Mouse (Mus musculus): Measurements from ENCODE around the gene Tmem178b. TPM values are rescaled to one million over a fixed set of nuclear protein-coding genes. Genes with fewer than 3 reads are reported as not detected.

Tmem178b gene
- polyA plus RNA-seq, 1 experiment from 2014 or later = not detected

DNA sequence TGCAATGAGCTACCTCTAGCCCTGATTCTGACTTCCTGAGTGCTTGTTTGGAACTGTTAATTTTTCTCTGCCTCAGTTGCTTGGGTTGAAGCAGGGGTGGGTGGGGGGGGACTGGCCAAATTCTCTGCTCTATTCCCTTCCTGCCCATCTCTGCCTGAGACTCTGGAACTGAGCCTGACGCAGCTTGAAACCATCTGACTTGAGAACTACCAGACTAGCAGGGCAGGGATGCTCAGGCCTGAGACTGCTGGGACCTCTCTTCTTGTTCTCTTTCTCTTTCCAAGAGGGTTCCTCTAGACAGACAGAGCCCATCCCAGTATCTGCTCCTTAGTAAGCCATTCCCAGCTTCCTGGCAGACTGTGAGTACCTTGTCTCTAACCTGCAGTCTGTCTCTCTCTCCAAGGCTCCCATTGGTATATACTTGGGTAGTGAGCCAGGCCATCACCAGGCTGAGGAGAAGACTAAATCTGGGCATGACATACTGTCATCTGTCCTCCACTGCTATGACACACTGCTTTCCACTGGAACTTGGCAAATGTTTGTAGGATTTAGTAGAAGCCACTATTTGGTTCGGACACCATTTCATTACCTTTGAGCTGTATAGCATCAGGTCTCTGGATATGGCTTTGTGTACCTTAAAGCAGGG lies 42.7 kb downstream of the Tmem178b start:
- ATAC-seq = no peak

GRCm38 (mm10) chr6:39916514-39916913 lies 43.4 kb downstream of the Tmem178b start:
- Histone ChIP-seq H3K9ac (replicated peaks) (no peak overlapping the region), H3K4me1 (ENCODE audit: insufficient read depth) (no peaks in the 10 kb centered on the region), H3K27me3 (ENCODE audit: insufficient read depth, low read length) (no peaks in the 10 kb centered on the region), H3K36me3 (replicated peaks; ENCODE audit: insufficient read depth, low read length) (no peaks in the 10 kb centered on the region), H3K9me3 (ENCODE audit: low read length) (no peaks in the 10 kb centered on the region), H3K4me3 (ENCODE audit: low read depth, low read length) (no peak overlapping the region), H3K27ac (ENCODE audit: low read depth) (no peak overlapping the region), H3K4me2 (ENCODE audit: low read depth, low read length) (no peak overlapping the region)
- TF ChIP-seq CTCF (IDR thresholded peaks at IDR 0.05; ENCODE audit: low read depth) = no peak
- TF ChIP-seq EP300 (IDR thresholded peaks at IDR 0.05; ENCODE audit: low read depth) = no peak
- ATAC-seq = no peak
- no peak for DNase-seq
- WGBS (ENCODE audit: insufficient replicate concordance) = 82% methylated on average over 4 of the region's 4 CpGs

More for the DNA sequence above, 42.7 kb downstream of the Tmem178b start:
- Histone ChIP-seq H3K27me3 (ENCODE audit: insufficient read depth, low read length) (no peaks in the 10 kb centered on the region), H3K9ac (replicated peaks) (no peak overlapping the region), H3K4me1 (ENCODE audit: insufficient read depth) (no peaks in the 10 kb centered on the region), H3K27ac (ENCODE audit: low read depth) (no peak overlapping the region), H3K36me3 (replicated peaks; ENCODE audit: insufficient read depth, low read length) (no peaks in the 10 kb centered on the region), H3K4me3 (ENCODE audit: low read depth, low read length) (no peak overlapping the region), H3K4me2 (ENCODE audit: low read depth, low read length) (no peak overlapping the region), H3K9me3 (ENCODE audit: low read length) (no peaks in the 10 kb centered on the region)
- no peak for TF ChIP-seq CTCF (IDR thresholded peaks at IDR 0.05; ENCODE audit: low read depth)
- TF ChIP-seq EP300 (IDR thresholded peaks at IDR 0.05; ENCODE audit: low read depth) = no peak
- no peak for DNase-seq
- 69% methylated on average over 2 of the region's 2 CpGs for WGBS (ENCODE audit: insufficient replicate concordance)

DNA sequence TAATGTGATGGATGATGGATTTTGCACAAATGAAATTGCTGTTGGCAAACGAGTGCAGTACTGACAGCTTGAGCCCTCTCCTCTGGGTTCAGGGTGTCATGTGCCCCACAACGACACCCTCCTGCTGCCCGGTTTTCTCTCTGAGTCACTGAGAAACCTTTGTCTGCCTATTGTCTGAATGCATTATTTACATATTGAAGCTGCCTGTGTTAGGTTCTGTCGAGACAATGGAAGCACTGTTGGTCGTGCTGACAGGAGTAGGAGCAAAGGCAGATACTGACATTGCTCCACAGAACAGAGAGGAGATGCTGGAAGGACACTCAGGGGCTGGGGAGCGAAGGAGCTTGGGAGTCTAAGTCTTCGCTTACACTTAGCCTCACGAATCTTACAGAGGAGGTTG lies 44.2 kb downstream of the Tmem178b start:
- no peak overlapping the region for H3K4me2 ChIP-seq (ENCODE audit: low read depth, low read length)
- H3K27me3 ChIP-seq (ENCODE audit: insufficient read depth, low read length) = no peaks in the 10 kb centered on the region
- ATAC-seq (no peak), DNase-seq (no peak)
- 53% methylated on average over 8 of the region's 8 CpGs for WGBS (ENCODE audit: insufficient replicate concordance)
- H3K9me3 ChIP-seq (ENCODE audit: low read length) = no peaks in the 10 kb centered on the region
- no peak overlapping the region for H3K27ac ChIP-seq (ENCODE audit: low read depth)
- H3K9ac ChIP-seq (replicated peaks) = no peak overlapping the region
- TF ChIP-seq EP300 (IDR thresholded peaks at IDR 0.05; ENCODE audit: low read depth) (no peak), CTCF (IDR thresholded peaks at IDR 0.05; ENCODE audit: low read depth) (no peak)
- H3K4me3 ChIP-seq (ENCODE audit: low read depth, low read length) = no peak overlapping the region
- H3K36me3 ChIP-seq (replicated peaks; ENCODE audit: insufficient read depth, low read length) = no peaks in the 10 kb centered on the region
- H3K4me1 ChIP-seq (ENCODE audit: insufficient read depth) = no peaks in the 10 kb centered on the region

DNA sequence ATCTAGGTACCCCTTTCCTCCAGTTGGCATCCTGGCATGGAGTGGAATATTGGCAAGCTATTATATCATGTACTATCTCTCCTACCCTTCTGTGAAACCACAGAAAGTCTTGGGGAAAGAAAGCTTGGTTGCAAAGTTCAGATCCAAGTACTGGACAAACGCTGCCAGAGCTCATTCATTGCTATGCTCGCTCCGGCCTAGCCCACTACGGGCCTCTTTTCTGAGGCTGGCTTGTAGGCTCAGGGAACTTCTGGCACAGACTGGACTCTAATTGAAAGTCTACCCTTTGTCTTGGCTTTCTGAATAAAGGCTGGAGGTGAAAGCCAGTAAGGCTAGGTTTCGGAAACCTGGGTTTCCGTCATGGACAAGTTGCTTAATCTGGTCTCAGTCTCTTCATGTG lies 44.7 kb downstream of the Tmem178b start:
- H3K4me2 ChIP-seq (ENCODE audit: low read depth, low read length) = no peak overlapping the region
- no peaks in the 10 kb centered on the region for H3K9me3 ChIP-seq (ENCODE audit: low read length)
- H3K27me3 ChIP-seq (ENCODE audit: insufficient read depth, low read length) = no peaks in the 10 kb centered on the region
- H3K36me3 ChIP-seq (replicated peaks; ENCODE audit: insufficient read depth, low read length) = no peaks in the 10 kb centered on the region
- no peak overlapping the region for H3K9ac ChIP-seq (replicated peaks)
- 91% methylated on average over 6 of the region's 6 CpGs for WGBS (ENCODE audit: insufficient replicate concordance)
- no peak for DNase-seq
- ATAC-seq = no peak
- no peak overlapping the region for H3K27ac ChIP-seq (ENCODE audit: low read depth)
- TF ChIP-seq CTCF (IDR thresholded peaks at IDR 0.05; ENCODE audit: low read depth) = no peak
- no peak for TF ChIP-seq EP300 (IDR thresholded peaks at IDR 0.05; ENCODE audit: low read depth)
- H3K4me1 ChIP-seq (ENCODE audit: insufficient read depth) = no peaks in the 10 kb centered on the region
- no peak overlapping the region for H3K4me3 ChIP-seq (ENCODE audit: low read depth, low read length)

DNA sequence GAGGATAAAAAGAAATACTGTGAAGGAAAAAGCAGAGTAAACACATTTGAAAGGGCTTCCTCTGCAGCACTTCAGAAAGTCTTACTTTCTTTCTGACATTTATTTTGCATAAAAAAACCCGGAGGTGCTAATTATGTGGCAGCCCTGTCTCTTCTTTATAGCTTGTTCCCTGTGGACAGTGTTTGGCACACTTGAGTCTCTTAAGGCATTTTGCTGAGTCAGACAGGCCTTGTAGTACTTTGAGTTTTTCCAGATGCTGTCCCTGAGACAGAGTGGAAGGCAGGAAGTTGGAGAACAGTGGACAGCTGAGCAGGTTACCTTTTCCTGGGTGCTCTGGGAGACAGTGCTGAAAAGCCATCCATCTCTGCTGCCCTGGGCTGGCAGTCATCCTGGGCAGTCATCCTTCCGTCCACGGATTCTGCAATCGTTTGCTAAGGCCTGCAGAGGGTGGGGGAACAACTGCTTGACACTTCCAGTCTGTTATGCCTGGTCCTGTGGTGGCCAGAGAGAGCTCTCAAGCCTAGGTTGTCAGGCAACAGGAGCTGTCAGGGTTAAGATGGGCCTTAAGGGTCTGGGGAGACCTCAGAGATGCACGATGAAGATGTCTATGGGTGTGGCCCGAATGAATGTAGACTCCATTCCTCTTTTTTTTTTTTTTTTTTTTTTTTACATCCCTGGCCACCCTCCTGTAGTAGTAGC lies 46.1 kb downstream of the Tmem178b start:
- WGBS (ENCODE audit: insufficient replicate concordance) = 64% methylated on average over 6 of the region's 6 CpGs
- DNase-seq = no peak
- Histone ChIP-seq H3K27me3 (ENCODE audit: insufficient read depth, low read length) (no peaks in the 10 kb centered on the region), H3K9me3 (ENCODE audit: low read length) (no peaks in the 10 kb centered on the region), H3K9ac (replicated peaks) (no peak overlapping the region), H3K27ac (ENCODE audit: low read depth) (no peak overlapping the region), H3K4me2 (ENCODE audit: low read depth, low read length) (no peak overlapping the region), H3K36me3 (replicated peaks; ENCODE audit: insufficient read depth, low read length) (no peaks in the 10 kb centered on the region), H3K4me3 (ENCODE audit: low read depth, low read length) (no peak overlapping the region), H3K4me1 (ENCODE audit: insufficient read depth) (no peaks in the 10 kb centered on the region)
- TF ChIP-seq CTCF (IDR thresholded peaks at IDR 0.05; ENCODE audit: low read depth) = no peak
- TF ChIP-seq EP300 (IDR thresholded peaks at IDR 0.05; ENCODE audit: low read depth) = no peak
- ATAC-seq = no peak

- Histone ChIP-seq H3K4me1 (ENCODE audit: insufficient read depth) (no peaks in the 10 kb centered on the region), H3K27me3 (ENCODE audit: insufficient read depth, low read length) (no peaks in the 10 kb centered on the region), H3K9me3 (ENCODE audit: low read length) (no peaks in the 10 kb centered on the region), H3K27ac (ENCODE audit: low read depth) (no peak overlapping the region), H3K4me3 (ENCODE audit: low read depth, low read length) (no peak overlapping the region), H3K9ac (replicated peaks) (no peak overlapping the region), H3K4me2 (ENCODE audit: low read depth, low read length) (no peak overlapping the region), H3K36me3 (replicated peaks; ENCODE audit: insufficient read depth, low read length) (no peaks in the 10 kb centered on the region)
- no peak for ATAC-seq
- no peak for DNase-seq
- no peak for TF ChIP-seq EP300 (IDR thresholded peaks at IDR 0.05; ENCODE audit: low read depth)
- no peak for TF ChIP-seq CTCF (IDR thresholded peaks at IDR 0.05; ENCODE audit: low read depth)
- WGBS (ENCODE audit: insufficient replicate concordance) = 85% methylated on average over 10 of the region's 10 CpGs
These were observed 53.4 kb downstream of the Tmem178b start for GRCm38 (mm10) chr6:39926442-39926841.
